Mouse (Mus musculus) bone marrow macrophage, adult 2 months (primary cell): ENCODE results near the gene Tnfrsf25.

Source experiments
- CTCF ChIP-seq: IDR thresholded peaks from 2 replicates; pipeline ENCODE4 v1.5.1; 2012; ENCODE audit warnings: low read depth, mild to moderate bottlenecking, low read length, moderate library complexity
- POLR2A ChIP-seq: IDR thresholded peaks from 2 replicates; pipeline ENCODE4 v1.6.1; 2012; ENCODE audit warnings: mild to moderate bottlenecking, low read depth, low read length, borderline replicate concordance

- no peak for TF ChIP-seq POLR2A
- no peak for TF ChIP-seq CTCF
These were observed 14.6 kb upstream of the Tnfrsf25 start for GRCm38 (mm10) chr4:152101081-152101653.
